Mouse (Mus musculus): Measurements from ENCODE around the gene Mthfd2. TPM values are rescaled to one million over a fixed set of nuclear protein-coding genes. Genes with fewer than 3 reads are reported as not detected.

Gene Mthfd2
- polyA plus RNA-seq, 1 experiment from 2014 or later: 17.6 TPM

DNA sequence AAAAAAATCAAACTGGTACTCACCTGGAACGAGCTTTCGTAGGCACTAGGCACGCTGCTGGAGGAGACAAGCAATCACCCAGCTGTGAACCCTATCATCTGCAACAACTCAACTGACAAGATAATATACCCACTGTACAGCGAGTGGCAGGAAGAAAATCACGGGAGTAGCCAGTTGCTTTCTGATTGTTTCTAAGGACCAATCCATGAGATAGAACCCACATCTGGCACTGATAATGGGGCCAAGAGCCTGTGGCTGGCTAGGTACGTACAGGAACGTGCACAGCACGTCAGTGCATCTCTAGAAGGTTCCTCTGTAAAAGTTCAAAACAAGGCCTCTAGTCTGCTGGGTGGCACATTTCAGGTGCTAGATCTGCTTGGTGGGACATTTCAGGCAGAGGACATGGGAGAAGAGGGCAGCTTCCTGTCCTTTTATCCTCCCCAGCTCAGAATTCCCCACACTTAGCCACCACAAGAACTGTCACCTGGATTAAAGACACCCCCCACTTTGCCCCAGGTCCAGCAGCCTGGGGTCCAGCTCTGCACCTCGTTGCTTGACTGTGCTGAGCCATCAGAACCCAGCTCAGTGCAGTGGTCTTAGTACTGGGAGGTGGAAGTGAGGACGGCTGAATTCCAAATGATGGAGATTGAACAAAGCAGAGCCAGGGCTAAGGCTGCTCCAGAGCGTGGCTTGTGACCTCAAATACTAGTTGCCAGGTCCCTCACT, 36.0 kb upstream of the Mthfd2 start:
- 83% methylated on average over 11 of the region's 11 CpGs for WGBS
- no peak for ATAC-seq

DNA sequence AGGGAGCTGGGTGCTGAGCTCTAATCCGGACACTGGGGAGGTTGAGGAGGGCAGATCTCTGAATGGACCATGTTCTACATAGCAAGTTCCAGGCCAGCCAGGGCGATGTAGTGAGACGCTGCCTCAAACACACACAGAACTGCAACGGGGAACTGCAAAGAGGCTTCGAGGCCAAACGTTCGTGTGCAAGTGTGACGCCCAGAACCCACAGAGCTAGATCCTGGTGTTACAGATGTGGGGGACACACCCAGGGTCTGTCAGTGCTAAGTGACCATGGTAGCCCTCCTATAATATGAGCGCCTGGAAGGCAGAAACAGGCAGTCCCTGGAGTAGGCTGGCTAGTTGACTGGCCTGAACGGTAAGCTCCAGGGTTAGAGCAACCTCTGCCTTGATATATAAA, 31.7 kb upstream of the Mthfd2 start:
- no peak for ATAC-seq
- no peak overlapping the region for H3K4me2 ChIP-seq (replicated peaks; ENCODE audit: low read depth)
- H3K4me1 ChIP-seq (replicated peaks; ENCODE audit: control insufficient read depth, insufficient read depth, low read length): no peaks in the 10 kb centered on the region
- H3K4me3 ChIP-seq (ENCODE audit: low read depth, low read length): no peak overlapping the region
- WGBS: 89% methylated on average over 10 of the region's 10 CpGs
- H3K36me3 ChIP-seq (ENCODE audit: control insufficient read depth, insufficient read depth): peaks cover 51% of the 10 kb centered on the region
- no peaks in the 10 kb centered on the region for H3K9me3 ChIP-seq (ENCODE audit: control insufficient read depth)
- no peak for TF ChIP-seq CTCF (IDR thresholded peaks at IDR 0.05; ENCODE audit: low read depth)
- H3K27ac ChIP-seq (ENCODE audit: low read depth, low read length): no peak overlapping the region
- no peak overlapping the region for H3K9ac ChIP-seq (ENCODE audit: low read depth, low read length)
- H3K27me3 ChIP-seq (replicated peaks; ENCODE audit: control insufficient read depth, insufficient read depth, low read length): no peaks in the 10 kb centered on the region

More for the DNA sequence above, 36.0 kb upstream of the Mthfd2 start:
- Histone ChIP-seq H3K4me3 (ENCODE audit: low read depth, low read length) (no peak overlapping the region), H3K4me1 (replicated peaks; ENCODE audit: control insufficient read depth, insufficient read depth, low read length) (no peaks in the 10 kb centered on the region), H3K9me3 (ENCODE audit: control insufficient read depth) (no peaks in the 10 kb centered on the region), H3K4me2 (replicated peaks; ENCODE audit: low read depth) (no peak overlapping the region), H3K36me3 (ENCODE audit: control insufficient read depth, insufficient read depth) (peaks cover 49% of the 10 kb centered on the region), H3K9ac (ENCODE audit: low read depth, low read length) (no peak overlapping the region), H3K27ac (ENCODE audit: low read depth, low read length) (no peak overlapping the region), H3K27me3 (replicated peaks; ENCODE audit: control insufficient read depth, insufficient read depth, low read length) (no peaks in the 10 kb centered on the region)
- TF ChIP-seq CTCF (IDR thresholded peaks at IDR 0.05; ENCODE audit: low read depth): no peak

DNA sequence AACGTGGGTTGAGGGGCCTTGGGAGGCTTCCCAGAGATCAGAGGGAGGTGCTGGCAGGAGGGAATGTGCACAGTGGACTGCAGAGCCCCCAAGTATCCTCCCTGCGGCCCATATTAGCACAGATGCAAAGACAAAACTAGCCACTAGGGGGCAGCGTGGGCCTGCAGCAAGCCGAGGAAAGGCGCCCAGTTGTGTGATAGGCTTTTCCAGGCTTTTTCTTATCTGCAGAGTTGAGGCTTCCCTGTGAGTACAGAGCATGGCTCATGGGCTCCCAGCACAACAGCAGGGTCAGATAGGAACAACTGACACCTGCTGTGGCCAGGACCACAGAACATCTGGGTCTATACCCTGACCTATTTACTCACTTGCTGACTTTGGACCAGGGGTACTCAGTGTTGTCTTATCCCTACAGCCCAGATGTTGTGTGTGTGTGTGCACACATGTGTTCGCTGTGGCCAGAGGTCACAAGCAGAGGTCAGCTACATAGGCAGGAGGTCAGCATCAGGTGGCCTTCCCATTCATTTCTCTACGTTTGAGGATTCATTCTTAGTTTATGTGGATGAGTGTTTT, 30.9 kb upstream of the Mthfd2 start:
- TF ChIP-seq CTCF (IDR thresholded peaks at IDR 0.05; ENCODE audit: low read depth): peak; percentile 99
- no peak overlapping the region for H3K27ac ChIP-seq (ENCODE audit: low read depth, low read length)
- no peak overlapping the region for H3K4me3 ChIP-seq (ENCODE audit: low read depth, low read length)
- no peaks in the 10 kb centered on the region for H3K4me1 ChIP-seq (replicated peaks; ENCODE audit: control insufficient read depth, insufficient read depth, low read length)
- ATAC-seq: peak; percentile 15; the same call in 1 of the 2 replicates
- H3K4me2 ChIP-seq (replicated peaks; ENCODE audit: low read depth): no peak overlapping the region
- H3K9me3 ChIP-seq (ENCODE audit: control insufficient read depth): no peaks in the 10 kb centered on the region
- H3K27me3 ChIP-seq (replicated peaks; ENCODE audit: control insufficient read depth, insufficient read depth, low read length): no peaks in the 10 kb centered on the region
- peaks cover 47% of the 10 kb centered on the region for H3K36me3 ChIP-seq (ENCODE audit: control insufficient read depth, insufficient read depth)
- H3K9ac ChIP-seq (ENCODE audit: low read depth, low read length): no peak overlapping the region
- 22% methylated on average over 7 of the region's 7 CpGs for WGBS

DNA sequence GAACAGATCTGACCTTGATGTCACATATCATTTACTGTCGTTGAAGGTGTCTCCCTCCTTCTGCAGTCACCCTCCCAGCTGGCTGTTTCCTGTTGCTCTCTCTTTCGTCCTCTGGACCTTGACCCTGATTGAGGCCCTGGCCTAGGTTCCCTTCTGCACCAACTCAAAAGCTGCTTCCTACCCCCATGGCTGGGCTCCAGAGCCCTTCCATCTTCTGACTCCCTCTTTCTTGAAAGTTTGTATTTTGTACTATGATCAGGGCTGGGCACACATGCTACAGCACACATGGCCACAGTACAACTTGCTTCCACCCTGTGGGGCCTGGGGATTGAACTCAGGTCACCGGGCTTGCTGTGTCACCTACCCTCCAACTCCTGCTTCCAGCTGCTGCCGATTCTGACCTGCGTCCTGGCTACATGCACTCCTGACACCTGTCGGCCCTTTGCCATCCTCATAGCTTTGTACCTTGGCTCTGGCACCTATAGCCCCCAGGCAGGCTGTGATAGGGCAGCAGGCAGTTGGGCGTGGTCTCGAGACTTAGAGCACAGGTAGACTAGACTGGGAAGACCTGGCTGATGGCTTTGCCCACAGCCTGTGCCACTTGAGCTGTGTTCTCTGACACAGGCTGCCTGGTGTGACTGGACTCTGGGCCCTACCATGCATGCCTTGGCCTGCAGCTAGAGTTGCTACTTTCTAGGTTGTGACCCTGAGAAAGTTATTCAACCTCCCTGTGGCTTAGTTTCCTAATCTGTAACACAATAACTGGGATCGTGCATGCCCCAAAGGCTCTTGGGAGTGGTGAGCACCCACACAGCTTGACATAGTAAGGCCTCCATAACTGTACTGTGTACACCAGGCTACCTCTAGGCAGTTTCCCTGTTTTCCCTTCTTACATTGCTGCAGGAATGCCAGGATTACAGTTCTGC, 29.4 kb upstream of the Mthfd2 start:
- Histone ChIP-seq H3K4me3 (ENCODE audit: low read depth, low read length) (no peak overlapping the region), H3K4me2 (replicated peaks; ENCODE audit: low read depth) (no peak overlapping the region; the same call in 1 of the 2 replicates), H3K27me3 (replicated peaks; ENCODE audit: control insufficient read depth, insufficient read depth, low read length) (no peaks in the 10 kb centered on the region), H3K9me3 (ENCODE audit: control insufficient read depth) (no peaks in the 10 kb centered on the region), H3K36me3 (ENCODE audit: control insufficient read depth, insufficient read depth) (peaks cover 40% of the 10 kb centered on the region), H3K9ac (ENCODE audit: low read depth, low read length) (no peak overlapping the region), H3K4me1 (replicated peaks; ENCODE audit: control insufficient read depth, insufficient read depth, low read length) (peaks cover 2% of the 10 kb centered on the region; the same call in 1 of the 2 replicates), H3K27ac (ENCODE audit: low read depth, low read length) (peak overlapping the region; percentile 68)
- ATAC-seq: peak; percentile 73
- TF ChIP-seq CTCF (IDR thresholded peaks at IDR 0.05; ENCODE audit: low read depth): no peak
- 48% methylated on average over 9 of the region's 9 CpGs for WGBS

DNA sequence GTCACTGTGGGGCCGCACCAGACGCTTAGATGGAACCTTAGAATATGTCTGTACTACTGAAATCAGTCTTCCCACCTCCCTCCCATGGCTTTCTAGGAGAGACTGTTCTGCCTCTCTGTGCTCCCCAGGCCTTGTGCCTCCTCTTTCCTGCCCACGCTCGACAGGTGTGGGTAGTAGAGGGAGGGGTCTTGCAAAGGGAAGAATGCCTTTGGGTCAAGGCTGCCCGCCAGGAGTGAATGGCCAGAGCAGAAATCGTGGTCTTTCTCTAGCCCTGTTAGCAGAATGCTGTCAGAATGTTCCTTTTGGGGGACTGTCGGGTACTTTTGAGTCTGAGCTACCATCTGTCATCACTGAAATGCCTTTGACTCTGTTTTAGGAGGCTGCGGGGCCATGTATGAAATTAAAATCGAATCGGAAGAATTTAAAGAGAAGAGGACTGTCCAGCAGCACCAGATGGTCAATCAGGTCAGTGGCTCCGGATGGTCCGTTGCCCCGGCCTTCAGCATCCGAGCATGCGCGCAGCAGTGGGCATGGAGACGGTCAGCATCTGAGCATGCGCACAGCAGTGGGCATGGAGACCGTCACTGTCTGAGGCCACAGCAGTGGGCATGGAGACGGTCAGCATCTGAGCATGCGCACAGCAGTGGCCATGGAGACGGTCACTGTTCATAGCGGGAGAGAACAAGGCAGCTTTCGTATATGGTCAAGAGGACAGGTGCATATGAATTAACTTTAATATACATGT, 27.1 kb upstream of the Mthfd2 start:
- H3K4me2 ChIP-seq (replicated peaks; ENCODE audit: low read depth): no peak overlapping the region
- H3K4me3 ChIP-seq (ENCODE audit: low read depth, low read length): no peak overlapping the region
- no peak overlapping the region for H3K27ac ChIP-seq (ENCODE audit: low read depth, low read length)
- no peaks in the 10 kb centered on the region for H3K27me3 ChIP-seq (replicated peaks; ENCODE audit: control insufficient read depth, insufficient read depth, low read length)
- ATAC-seq: no peak
- no peak for TF ChIP-seq CTCF (IDR thresholded peaks at IDR 0.05; ENCODE audit: low read depth)
- WGBS: 95% methylated on average over 24 of the region's 24 CpGs
- peaks cover 33% of the 10 kb centered on the region; the same call in 1 of the 2 replicates for H3K36me3 ChIP-seq (ENCODE audit: control insufficient read depth, insufficient read depth)
- no peak overlapping the region for H3K9ac ChIP-seq (ENCODE audit: low read depth, low read length)
- H3K9me3 ChIP-seq (ENCODE audit: control insufficient read depth): no peaks in the 10 kb centered on the region
- peaks cover 4% of the 10 kb centered on the region; the same call in 1 of the 2 replicates for H3K4me1 ChIP-seq (replicated peaks; ENCODE audit: control insufficient read depth, insufficient read depth, low read length)
